Mouse (Mus musculus) kidney, postnatal 0 days (tissue): ENCODE measurements at regions not wholly inside any gene's neighbourhood (a gene's known extent, or its start where the extent isn't known, plus 50 kb on each side); places are given as distances from the start of the nearest gene placed in this dataset.

Experiments used
- ATAC-seq: fragments of 200-750 bp; cut with Nextera tagmentation; replicated peaks from 2 replicates; pipeline ENCODE4 v1.8.0; 2017; ENCODE audit warnings: low read depth, moderate number of reproducible peaks, moderate TSS enrichment, moderate library complexity; ENCODE audit not compliant: low FRiP score
- DNase-seq: peaks from one replicate; pipeline ENCODE4 v3.0.0-alpha.2; 2016; ENCODE audit warnings: low spot score
- H3K27ac ChIP-seq: fragments of 300-500 bp; sonication (generic); 2 replicates; pipeline ENCODE4 v1.5.1; 2014; ENCODE audit warnings: mild to moderate bottlenecking
- H3K27me3 ChIP-seq: fragments of 300-500 bp; sonication (generic); 2 replicates; pipeline ENCODE4 v1.6.1; 2014; ENCODE audit warnings: low read length, mixed read lengths; ENCODE audit not compliant: insufficient read depth
- H3K36me3 ChIP-seq: fragments of 300-500 bp; sonication (generic); 2 replicates; pipeline ENCODE4 v1.6.1; 2014; ENCODE audit warnings: low read length, mixed read lengths; ENCODE audit not compliant: insufficient read depth
- H3K4me1 ChIP-seq: fragments of 300-500 bp; sonication (generic); replicated peaks from 2 replicates; pipeline ENCODE4 v1.6.1; 2014; ENCODE audit warnings: antibody characterized with exemption, low read length, mixed read lengths; ENCODE audit not compliant: insufficient read depth
- H3K4me2 ChIP-seq: fragments of 300-500 bp; sonication (generic); 2 replicates; pipeline ENCODE4 v1.6.1; 2014; ENCODE audit warnings: mild to moderate bottlenecking, low read length, moderate library complexity, mixed read lengths
- H3K4me3 ChIP-seq: fragments of 300-500 bp; sonication (generic); replicated peaks from 2 replicates; pipeline ENCODE4 v1.5.1; 2014; ENCODE audit warnings: low read depth, low read length
- H3K9ac ChIP-seq: fragments of 300-500 bp; sonication (generic); 2 replicates; pipeline ENCODE4 v1.6.1; 2014; ENCODE audit warnings: low read depth, low read length
- H3K9me3 ChIP-seq: fragments of 300-500 bp; sonication (generic); replicated peaks from 2 replicates; pipeline ENCODE4 v1.6.1; 2016; ENCODE audit warnings: low read length, inconsistent platforms, mixed read lengths
- CTCF ChIP-seq: IDR thresholded peaks from 2 replicates; pipeline ENCODE4 v1.5.1; 2016; ENCODE audit warnings: antibody characterized with exemption, low read depth, mild to moderate bottlenecking, moderate library complexity
- WGBS: fragments of 180-500 bp; shearing (Covaris S2); extraction: QIAGEN DNeasy Blood & Tissue Kit; methylation state at CpG from one replicate; pipeline ENCODE4 v1.1.7; 2014; 5-methylcytosine and 5-hydroxymethylcytosine counted together

- Histone ChIP-seq H3K4me1 (0 out of 2 replicates have a peak, but pooled peaks cover 3% of the 10 kb centered on the region), H3K27me3 (peaks cover 7% of the 10 kb centered on the region), H3K9ac (no peak overlapping the region), H3K36me3 (no peaks in the 10 kb centered on the region), H3K27ac (no peak overlapping the region), H3K9me3 (no peaks in the 10 kb centered on the region), H3K4me2 (no peak overlapping the region), H3K4me3 (no peak overlapping the region)
- DNase-seq (no peak), ATAC-seq (no peak)
- WGBS = 61% methylated on average over 6 of the region's 6 CpGs
- TF ChIP-seq CTCF = no peak
Observed at GRCm38 (mm10) chr8:26784381-26784780, 192.7 kb upstream of the Zfp703 start.

- Histone ChIP-seq H3K36me3 (no peaks in the 10 kb centered on the region), H3K27ac (no peak overlapping the region), H3K4me2 (no peak overlapping the region), H3K4me3 (no peak overlapping the region), H3K9ac (no peak overlapping the region), H3K27me3 (no peaks in the 10 kb centered on the region), H3K9me3 (no peaks in the 10 kb centered on the region), H3K4me1 (no peaks in the 10 kb centered on the region)
- DNase-seq (no peak), ATAC-seq (no peak)
- WGBS = 81% methylated on average over 2 of the region's 2 CpGs
- no peak for TF ChIP-seq CTCF
Observed at GRCm38 (mm10) chr8:26791795-26792194, 185.3 kb upstream of the Zfp703 start.

- no peak overlapping the region for H3K4me2 ChIP-seq
- 79% methylated on average over 9 of the region's 9 CpGs for WGBS
- no peak for DNase-seq
- no peaks in the 10 kb centered on the region for H3K9me3 ChIP-seq
- H3K9ac ChIP-seq = no peak overlapping the region
- H3K4me1 ChIP-seq = no peaks in the 10 kb centered on the region
- H3K4me3 ChIP-seq = no peak overlapping the region
- TF ChIP-seq CTCF = no peak
- H3K27me3 ChIP-seq = no peaks in the 10 kb centered on the region
- H3K27ac ChIP-seq = no peak overlapping the region
- no peaks in the 10 kb centered on the region for H3K36me3 ChIP-seq
- ATAC-seq = no peak
Observed at GRCm38 (mm10) chr8:26793606-26794292, 183.4 kb upstream of the Zfp703 start.

GRCm38 (mm10) chr8:26794411-26794810, 182.7 kb upstream of the Zfp703 start:
- Histone ChIP-seq H3K27ac (no peak overlapping the region), H3K9me3 (no peaks in the 10 kb centered on the region), H3K4me3 (no peak overlapping the region), H3K9ac (no peak overlapping the region), H3K27me3 (no peaks in the 10 kb centered on the region), H3K4me1 (no peaks in the 10 kb centered on the region), H3K4me2 (no peak overlapping the region), H3K36me3 (no peaks in the 10 kb centered on the region)
- TF ChIP-seq CTCF = no peak
- WGBS = 94% methylated on average over 4 of the region's 4 CpGs
- no peak for ATAC-seq
- no peak for DNase-seq

- DNase-seq (no peak), ATAC-seq (no peak)
- H3K4me2 ChIP-seq = no peak overlapping the region
- no peaks in the 10 kb centered on the region for H3K36me3 ChIP-seq
- H3K27ac ChIP-seq = no peak overlapping the region
- H3K4me3 ChIP-seq = no peak overlapping the region
- no peaks in the 10 kb centered on the region for H3K4me1 ChIP-seq
- H3K9me3 ChIP-seq = no peaks in the 10 kb centered on the region
- no peaks in the 10 kb centered on the region for H3K27me3 ChIP-seq
- no peak for TF ChIP-seq CTCF
- H3K9ac ChIP-seq = no peak overlapping the region
- WGBS = 82% methylated on average over 8 of the region's 8 CpGs
Observed at GRCm38 (mm10) chr8:26795616-26796015, 181.5 kb upstream of the Zfp703 start.

- H3K9ac ChIP-seq = no peak overlapping the region
- H3K9me3 ChIP-seq = no peaks in the 10 kb centered on the region
- 63% methylated on average over 1 of the region's 1 CpGs for WGBS
- no peak overlapping the region for H3K4me2 ChIP-seq
- DNase-seq (no peak), ATAC-seq (no peak)
- H3K4me3 ChIP-seq = no peak overlapping the region
- no peak overlapping the region for H3K27ac ChIP-seq
- peaks cover 6% of the 10 kb centered on the region; the same call in 1 of the 2 replicates for H3K27me3 ChIP-seq
- TF ChIP-seq CTCF = no peak
- no peaks in the 10 kb centered on the region for H3K4me1 ChIP-seq
- H3K36me3 ChIP-seq = no peaks in the 10 kb centered on the region
Observed at GRCm38 (mm10) chr8:26799814-26800213, 177.3 kb upstream of the Zfp703 start.

GRCm38 (mm10) chr8:26804089-26804488, 173.0 kb upstream of the Zfp703 start:
- H3K9me3 ChIP-seq = no peaks in the 10 kb centered on the region
- DNase-seq = no peak
- no peak overlapping the region for H3K4me3 ChIP-seq
- no peak for ATAC-seq
- peaks cover 3% of the 10 kb centered on the region for H3K4me1 ChIP-seq
- no peak for TF ChIP-seq CTCF
- no peaks in the 10 kb centered on the region for H3K36me3 ChIP-seq
- peaks cover 6% of the 10 kb centered on the region; the same call in 1 of the 2 replicates for H3K27me3 ChIP-seq
- H3K4me2 ChIP-seq = no peak overlapping the region
- no peak overlapping the region for H3K27ac ChIP-seq
- 50% methylated on average over 9 of the region's 9 CpGs for WGBS
- H3K9ac ChIP-seq = no peak overlapping the region
